Mouse (Mus musculus) thymus, adult 2 months (tissue): ENCODE measurements around the gene Mthfsd. TPM values are rescaled to one million over a fixed set of nuclear protein-coding genes. Genes with fewer than 3 reads are reported as not detected.

Source experiments
- DNase-seq: peaks from one replicate; pipeline ENCODE4 v3.0.0; 2021
- H3K27ac ChIP-seq: fragments of 200-500 bp; 2 replicates; pipeline ENCODE4 v1.5.1; 2012; ENCODE audit warnings: low read length, control low read depth; ENCODE audit not compliant: control insufficient read depth, insufficient read depth
- H3K27me3 ChIP-seq: fragments of 200-500 bp; 2 replicates; pipeline ENCODE4 v1.6.1; 2012; ENCODE audit warnings: mild to moderate bottlenecking, low read length, moderate library complexity, mixed read lengths; ENCODE audit not compliant: control insufficient read depth, insufficient read depth
- H3K36me3 ChIP-seq: fragments of 200-500 bp; 2 replicates; pipeline ENCODE4 v1.6.1; 2012; ENCODE audit warnings: mild to moderate bottlenecking, low read length, moderate library complexity; ENCODE audit not compliant: control insufficient read depth, insufficient read depth
- H3K4me1 ChIP-seq: fragments of 200-500 bp; replicated peaks from 2 replicates; pipeline ENCODE4 v1.6.1; 2012; ENCODE audit warnings: low read length; ENCODE audit not compliant: control insufficient read depth, insufficient read depth
- H3K4me3 ChIP-seq: fragments of 200-500 bp; 2 replicates; pipeline ENCODE4 v1.5.1; 2012; ENCODE audit warnings: mild to moderate bottlenecking, low read length, control low read depth, moderate library complexity; ENCODE audit not compliant: control insufficient read depth, insufficient read depth
- CTCF ChIP-seq: fragments of 200-500 bp; IDR thresholded peaks from 2 replicates; pipeline ENCODE4 v1.5.1; 2012; ENCODE audit warnings: mild to moderate bottlenecking, control low read depth, low read length, moderate library complexity, borderline replicate concordance; ENCODE audit not compliant: control insufficient read depth, poor library complexity, insufficient read depth; ENCODE audit errors: extremely low read depth
- POLR2A ChIP-seq: fragments of 200-500 bp; IDR thresholded peaks from 2 replicates; pipeline ENCODE4 v1.6.1; 2012; ENCODE audit warnings: mild to moderate bottlenecking, low read length, control low read depth, moderate library complexity; ENCODE audit not compliant: control insufficient read depth, poor library complexity, insufficient read depth; ENCODE audit errors: extremely low read depth
- WGBS: fragments of 180-500 bp; shearing (Covaris S2); methylation state at CpG from one replicate; pipeline ENCODE4 v1.1.7; 2018; 5-methylcytosine and 5-hydroxymethylcytosine counted together
- polyA plus RNA-seq: library from polyadenylated mRNA; depleted of rRNA; stranded (reverse); fragments of >200 nt; gene quantifications from 2 replicates; pipeline ENCODE4 v1.2.3, GENCODE M21; 2012

Gene Mthfsd
- polyA plus RNA-seq, 1 experiment, result 69.4 TPM

DNA sequence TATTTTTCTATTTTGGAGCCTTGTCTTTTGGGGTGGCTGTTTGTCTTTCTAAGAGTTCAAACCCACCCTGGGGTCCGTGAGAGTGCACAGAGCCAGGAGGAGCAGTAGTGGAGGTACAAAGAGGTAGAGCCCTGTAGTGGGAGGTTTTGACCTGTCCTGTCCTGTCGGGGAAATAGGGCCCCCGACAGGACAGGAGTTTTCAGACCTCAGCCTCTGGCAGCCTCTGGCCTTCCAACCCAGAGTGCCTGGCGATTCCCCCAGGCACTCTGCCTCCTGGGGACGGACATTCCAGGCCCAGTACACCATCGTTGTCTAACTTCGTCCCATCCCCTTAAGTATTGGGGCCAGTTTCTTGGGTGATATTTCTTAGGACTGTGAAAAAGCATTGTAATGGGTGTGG lies 14.2 kb upstream of the Mthfsd start:
- TF ChIP-seq POLR2A, result no peak
- no peak for TF ChIP-seq CTCF
- Histone ChIP-seq H3K4me1 (0 out of 2 replicates have a peak, but pooled peaks cover 5% of the 10 kb centered on the region), H3K27me3 (peaks cover 28% of the 10 kb centered on the region), H3K4me3 (no peak overlapping the region), H3K27ac (no peak overlapping the region), H3K36me3 (no peaks in the 10 kb centered on the region)
- DNase-seq, result no peak
- WGBS, result 68% methylated on average over 7 of the region's 7 CpGs

DNA sequence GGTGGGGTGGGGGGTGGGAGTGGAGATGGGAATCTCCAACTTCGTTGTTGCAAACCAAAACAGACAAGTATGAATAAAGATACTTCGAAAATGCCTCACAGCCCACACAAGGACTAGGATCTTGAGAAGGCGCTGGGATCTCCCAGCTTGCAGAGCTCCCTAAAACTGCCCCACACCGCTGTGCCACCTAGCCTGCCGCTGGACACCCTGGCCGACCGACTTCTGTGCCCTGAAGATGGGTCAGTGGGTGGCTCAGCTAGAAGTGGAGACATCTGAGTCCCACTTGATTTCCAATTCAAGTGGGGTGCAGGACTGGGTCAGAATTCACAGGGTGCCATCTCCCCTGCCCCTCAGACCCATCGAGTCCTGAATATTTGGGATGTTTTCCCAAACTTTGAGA lies 13.5 kb upstream of the Mthfsd start:
- Histone ChIP-seq H3K4me1 (0 out of 2 replicates have a peak, but pooled peaks cover 5% of the 10 kb centered on the region), H3K27ac (no peak overlapping the region), H3K36me3 (no peaks in the 10 kb centered on the region), H3K27me3 (peaks cover 33% of the 10 kb centered on the region), H3K4me3 (no peak overlapping the region)
- TF ChIP-seq POLR2A (no peak), CTCF (no peak)
- no peak for DNase-seq
- 62% methylated on average over 8 of the region's 8 CpGs for WGBS

DNA sequence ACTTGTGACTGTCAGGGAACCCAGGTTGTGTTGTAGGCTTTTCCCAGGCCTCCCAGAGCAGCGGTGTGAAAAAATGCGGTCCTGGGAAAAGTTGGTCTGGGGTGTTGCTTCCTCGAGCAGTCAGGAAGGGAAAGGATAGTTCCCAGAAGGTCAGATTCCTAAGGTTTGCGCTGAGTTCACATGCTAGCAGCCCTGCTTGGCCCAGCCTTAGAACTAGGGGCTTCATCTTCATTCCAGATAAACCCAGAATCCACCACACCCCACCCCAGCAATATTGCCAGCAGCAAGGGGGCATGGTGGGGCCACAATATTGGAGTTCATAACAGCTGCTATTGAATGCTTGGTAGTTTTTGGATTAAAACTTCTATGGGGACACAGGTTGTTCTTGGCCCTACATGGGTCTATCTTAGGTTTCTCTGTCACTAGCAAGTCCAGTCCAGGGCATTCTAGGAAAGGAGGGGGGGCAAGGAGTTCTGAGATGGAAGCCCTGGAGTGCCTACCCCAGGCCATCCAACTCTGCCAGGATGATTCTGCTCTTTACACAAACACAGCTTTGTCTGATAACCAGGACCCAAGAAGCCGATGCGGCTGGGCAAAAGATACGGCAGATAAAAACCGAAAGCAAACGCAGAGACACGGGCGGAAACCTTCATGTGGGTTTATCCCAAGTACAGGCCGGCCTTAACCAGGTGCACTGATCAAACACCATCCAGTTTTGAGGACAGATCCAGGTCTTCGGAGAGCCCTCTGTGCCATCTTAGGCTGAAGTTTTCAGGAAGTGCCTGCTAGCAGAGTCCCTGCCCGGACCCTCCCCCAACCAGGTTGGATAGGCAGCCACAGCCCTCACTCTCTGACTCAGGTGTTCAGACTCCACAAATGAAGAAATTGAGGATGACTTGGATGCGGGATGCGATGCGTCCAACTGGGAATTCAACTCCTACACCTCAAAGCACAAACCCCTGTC lies 12.5 kb upstream of the Mthfsd start:
- H3K27ac ChIP-seq, result no peak overlapping the region

DNA sequence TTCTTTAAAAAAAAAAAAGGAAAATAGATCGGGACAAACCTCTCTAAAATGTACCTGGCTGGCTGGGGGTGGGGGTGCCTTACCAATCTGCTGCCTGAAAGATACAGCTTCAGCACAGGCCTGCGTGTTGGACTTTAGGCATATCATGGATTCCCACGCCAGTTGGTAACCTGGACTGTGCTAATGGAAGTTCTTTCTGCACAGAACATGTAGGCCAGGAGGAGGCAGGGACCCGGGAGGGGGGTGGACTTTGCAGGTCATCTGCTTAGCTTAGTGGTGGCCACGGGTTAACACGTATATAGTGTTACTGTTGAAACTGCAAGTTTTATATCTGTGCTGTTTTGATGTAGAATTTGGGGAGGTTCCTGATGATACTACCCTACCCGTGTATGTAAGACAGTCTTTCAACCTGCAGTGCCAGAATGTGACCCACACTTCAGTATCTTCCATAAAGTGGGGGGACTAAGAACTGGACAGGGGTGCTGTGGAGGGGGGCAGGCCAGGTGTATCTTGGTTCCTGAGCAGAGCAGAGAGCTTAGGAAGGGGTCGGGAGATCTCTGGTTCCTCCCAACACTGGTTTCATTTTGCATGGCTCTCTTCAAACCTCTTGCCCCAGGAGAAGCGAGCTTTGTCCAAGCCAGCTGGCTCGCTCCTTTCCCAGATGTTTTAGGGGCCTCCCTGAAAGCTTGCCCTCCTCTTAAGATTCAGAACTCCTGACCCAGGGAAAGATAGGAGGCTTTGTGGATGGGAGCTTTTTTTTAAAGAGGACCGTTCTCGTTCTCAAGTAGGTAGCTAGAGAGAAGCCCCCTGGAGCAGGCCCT lies 11.7 kb upstream of the Mthfsd start:
- DNase-seq, result no peak
- TF ChIP-seq POLR2A (no peak), CTCF (no peak)
- H3K4me1 ChIP-seq, result peaks cover 10% of the 10 kb centered on the region; the same call in 1 of the 2 replicates
- no peak overlapping the region for H3K27ac ChIP-seq
- H3K27me3 ChIP-seq, result peaks cover 42% of the 10 kb centered on the region
- no peaks in the 10 kb centered on the region for H3K36me3 ChIP-seq
- WGBS, result 55% methylated on average over 12 of the region's 12 CpGs
- H3K4me3 ChIP-seq, result no peak overlapping the region

More for the DNA sequence above, 12.5 kb upstream of the Mthfsd start:
- H3K4me1 ChIP-seq, result peaks cover 10% of the 10 kb centered on the region; the same call in 1 of the 2 replicates
- DNase-seq, result no peak
- 33% methylated on average over 17 of the region's 17 CpGs for WGBS
- H3K4me3 ChIP-seq, result no peak overlapping the region
- no peaks in the 10 kb centered on the region for H3K36me3 ChIP-seq
- peaks cover 38% of the 10 kb centered on the region for H3K27me3 ChIP-seq
- TF ChIP-seq CTCF (no peak), POLR2A (no peak)

DNA sequence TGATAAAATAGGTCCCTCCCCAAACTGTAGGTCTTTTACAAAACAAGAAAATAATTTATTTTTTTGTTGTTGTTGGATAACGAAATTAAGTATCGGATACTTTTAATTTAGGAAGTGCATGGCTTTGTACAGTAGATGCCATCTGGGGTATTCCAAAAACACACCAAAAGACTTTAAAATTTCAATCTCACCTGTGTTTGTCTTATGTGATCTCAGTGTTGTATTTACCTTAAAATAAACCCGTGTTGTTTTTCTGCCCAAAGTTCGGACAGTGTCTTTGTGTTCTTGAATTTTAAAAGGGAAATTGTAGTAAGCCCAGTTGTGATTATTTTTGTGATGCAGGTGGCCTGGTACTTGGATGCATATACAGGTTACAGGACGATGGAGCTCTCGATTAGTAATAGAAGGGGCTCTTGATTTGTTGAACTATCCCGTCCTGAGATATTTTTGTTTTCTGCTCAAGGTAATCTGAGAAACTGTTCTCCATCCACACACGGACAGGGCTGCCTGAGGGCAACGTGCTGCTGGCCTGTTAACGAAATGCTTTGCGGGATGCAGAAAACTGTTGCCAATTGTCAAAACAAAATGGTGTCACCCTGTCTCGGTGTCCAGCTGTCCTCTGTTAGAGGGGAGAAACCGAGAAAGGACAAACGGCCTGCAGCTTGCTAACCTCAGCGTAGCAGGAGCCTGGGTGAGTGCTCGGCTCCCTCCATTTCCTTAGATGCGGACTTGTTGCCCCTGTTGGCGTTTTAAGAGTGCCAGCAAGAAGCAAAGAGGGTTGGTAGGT lies 10.6 kb upstream of the Mthfsd start:
- WGBS, result 22% methylated on average over 18 of the region's 18 CpGs
- Histone ChIP-seq H3K4me3 (no peak overlapping the region), H3K36me3 (no peaks in the 10 kb centered on the region)

More for the DNA sequence above, 10.6 kb upstream of the Mthfsd start:
- Histone ChIP-seq H3K27ac (no peak overlapping the region), H3K4me1 (peaks cover 10% of the 10 kb centered on the region; the same call in 1 of the 2 replicates), H3K27me3 (peaks cover 44% of the 10 kb centered on the region)
- DNase-seq, result no peak
- TF ChIP-seq POLR2A, result no peak
- no peak for TF ChIP-seq CTCF
